Mouse (Mus musculus) heart, embryonic 10.5 days (tissue): ENCODE measurements around the gene Zfp810. TPM values are rescaled to one million over a fixed set of nuclear protein-coding genes. Genes with fewer than 3 reads are reported as not detected.
"Not testable (repeated sequence)": the region's sequence is repeated elsewhere in the genome, so short reads cannot be mapped to it uniquely, and the experiment has no call there.

ENCODE experiments used
- DNase-seq: peaks from one replicate; pipeline ENCODE4 v3.0.0-alpha.2; 2017; ENCODE audit warnings: low spot score
- H3K27ac ChIP-seq: fragments of 300-500 bp; sonication (generic); 2 replicates; pipeline ENCODE4 v1.5.1; 2016; ENCODE audit warnings: mild to moderate bottlenecking
- H3K27me3 ChIP-seq: fragments of 300-500 bp; sonication (generic); 2 replicates; pipeline ENCODE4 v1.6.1; 2016; ENCODE audit warnings: mild to moderate bottlenecking; ENCODE audit not compliant: poor library complexity, insufficient read depth, severe bottlenecking
- H3K36me3 ChIP-seq: fragments of 300-500 bp; sonication (generic); 2 replicates; pipeline ENCODE4 v1.6.1; 2016; ENCODE audit warnings: mild to moderate bottlenecking, moderate library complexity
- H3K4me1 ChIP-seq: fragments of 300-500 bp; sonication (generic); 2 replicates; pipeline ENCODE4 v1.6.1; 2016; ENCODE audit warnings: mild to moderate bottlenecking
- H3K4me3 ChIP-seq: fragments of 300-500 bp; sonication (generic); 2 replicates; pipeline ENCODE4 v1.5.1; 2016; ENCODE audit warnings: mild to moderate bottlenecking, moderate library complexity
- H3K9me3 ChIP-seq: fragments of 300-500 bp; sonication (generic); 2 replicates; pipeline ENCODE4 v1.6.1; 2016; ENCODE audit warnings: mild to moderate bottlenecking, moderate library complexity
- WGBS: fragments of 180-500 bp; shearing (Covaris S2); methylation state at CpG from one replicate; pipeline ENCODE4 v1.1.7; 2016; 5-methylcytosine and 5-hydroxymethylcytosine counted together
- polyA plus RNA-seq: library from polyadenylated mRNA; unstranded; fragments of >200 nt; fragmentation: Nextera tagmentation; extraction: Ambion mirVana; gene quantifications from 2 replicates; pipeline ENCODE4 v1.2.1, GENCODE M21; 2016

The Zfp810 gene
- polyA plus RNA-seq, result 17.2 and 19.9 TPM in 2 replicates

DNA sequence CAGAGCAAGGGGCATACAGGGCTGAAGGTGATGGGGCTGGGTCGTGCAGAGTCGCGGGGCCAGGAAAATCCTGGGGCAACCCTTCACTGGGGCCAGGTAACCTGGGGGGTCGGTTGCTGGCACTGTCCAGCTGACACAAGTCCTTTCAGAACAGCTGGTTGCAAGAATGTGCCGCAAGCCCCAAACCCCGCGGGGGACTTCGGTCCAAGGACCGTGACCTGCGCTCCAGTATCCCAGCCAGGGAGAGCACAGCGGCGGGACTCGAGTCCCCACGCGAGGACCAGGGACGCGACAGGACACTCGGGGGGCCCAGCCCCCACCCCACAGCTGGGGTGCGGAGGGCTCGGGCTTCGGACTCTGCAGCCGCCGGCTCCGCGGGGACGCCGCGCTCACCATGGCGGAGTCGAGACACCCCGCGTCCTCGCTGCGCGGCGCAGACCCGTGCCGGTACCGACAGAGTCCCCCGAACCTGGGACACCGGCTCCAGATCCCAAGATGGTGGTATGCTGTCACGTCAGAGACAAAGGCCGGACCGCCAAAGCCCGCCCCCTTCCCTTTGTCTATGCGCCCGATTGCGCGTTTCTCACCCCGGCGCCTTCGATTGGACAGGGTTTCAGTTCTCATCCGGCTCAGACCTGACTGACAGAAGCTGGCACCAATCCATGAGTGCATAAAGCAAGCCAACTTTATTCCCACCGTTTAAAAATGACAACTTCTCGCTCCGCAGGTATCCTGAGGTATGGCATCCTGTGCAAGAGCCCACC is at the start of gene Zfp810:
TSS of gene Zfp810 (minus strand) at position 493 of the 764 bp plus-strand sequence.
- H3K9me3 ChIP-seq, result 0 out of 2 replicates have a peak, but pooled peaks cover 4% of the 10 kb centered on the region

DNA sequence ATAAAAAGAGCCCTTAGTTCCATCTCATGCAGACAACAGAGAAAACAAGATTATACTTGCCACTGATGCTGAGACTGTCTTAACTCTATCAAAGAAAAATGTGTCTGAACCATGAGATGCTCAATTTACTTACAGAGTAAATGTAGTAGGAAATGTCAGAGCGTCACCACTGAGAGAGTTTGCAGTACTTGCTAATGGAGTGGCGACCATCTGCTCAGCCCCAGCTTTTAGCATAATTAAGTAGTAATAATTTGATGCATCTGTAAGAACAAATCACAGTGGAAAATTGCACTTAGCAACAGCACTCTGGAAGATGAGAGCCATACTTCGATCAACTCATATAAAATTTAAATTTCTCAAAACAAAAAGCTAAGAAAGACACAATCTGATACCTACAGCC is 48.5 kb upstream of the Zfp810 start:
- 93% methylated on average over 3 of the region's 3 CpGs for WGBS
- Histone ChIP-seq H3K9me3 (no peaks in the 10 kb centered on the region), H3K36me3 (peaks cover 88% of the 10 kb centered on the region), H3K4me3 (no peak overlapping the region), H3K27me3 (no peaks in the 10 kb centered on the region), H3K4me1 (no peaks in the 10 kb centered on the region), H3K27ac (no peak overlapping the region)
- no peak for DNase-seq

More for the DNA sequence above, at the start of gene Zfp810:
- Histone ChIP-seq H3K4me3 (peak within 1 kb of the TSS; percentile 84), H3K27me3 (no peaks in the 10 kb centered on the region), H3K4me1 (peaks cover 10% of the 10 kb centered on the region), H3K36me3 (peaks cover 30% of the 10 kb centered on the region), H3K27ac (peak within 1 kb of the TSS; percentile 98)
- DNase-seq, result peak; percentile 99
- under 1% methylated on average over 56 of the region's 56 CpGs for WGBS

DNA sequence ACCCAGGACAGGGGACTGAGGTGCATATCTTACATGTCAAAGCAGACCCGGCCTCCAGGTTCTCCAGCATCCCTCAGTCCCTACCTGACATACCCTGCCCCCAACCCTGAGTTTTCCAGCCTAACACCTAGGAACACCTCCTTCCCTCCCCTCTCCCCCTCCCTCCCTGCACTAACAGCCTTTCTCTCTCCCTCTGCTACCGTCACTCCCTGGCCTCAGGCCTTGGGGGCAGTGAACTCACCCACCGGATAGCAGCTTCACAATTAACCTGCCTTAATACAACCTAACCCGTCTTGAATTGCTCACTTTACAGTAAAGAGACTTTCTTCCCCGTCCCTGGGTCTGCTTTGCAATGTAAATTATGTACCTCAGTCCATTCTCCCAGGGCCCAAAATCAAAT is 46.5 kb upstream of the Zfp810 start:
- DNase-seq, result no peak
- no peaks in the 10 kb centered on the region for H3K27me3 ChIP-seq
- H3K4me3 ChIP-seq, result no peak overlapping the region
- H3K27ac ChIP-seq, result no peak overlapping the region
- peaks cover 84% of the 10 kb centered on the region for H3K36me3 ChIP-seq
- 82% methylated on average over 5 of the region's 5 CpGs for WGBS
- no peaks in the 10 kb centered on the region for H3K9me3 ChIP-seq
- no peaks in the 10 kb centered on the region for H3K4me1 ChIP-seq

GRCm38 (mm10) chr9:22353465-22353864 is 46.0 kb upstream of the Zfp810 start:
- peaks cover 81% of the 10 kb centered on the region for H3K36me3 ChIP-seq
- no peak overlapping the region for H3K4me3 ChIP-seq
- WGBS, result 94% methylated on average over 5 of the region's 5 CpGs
- H3K4me1 ChIP-seq, result no peaks in the 10 kb centered on the region
- H3K27me3 ChIP-seq, result no peaks in the 10 kb centered on the region
- H3K27ac ChIP-seq, result no peak overlapping the region
- DNase-seq, result no peak
- no peaks in the 10 kb centered on the region for H3K9me3 ChIP-seq

GRCm38 (mm10) chr9:22340331-22340730 is 32.9 kb upstream of the Zfp810 start:
- H3K27ac ChIP-seq, result no peak overlapping the region
- H3K4me3 ChIP-seq, result no peak overlapping the region
- H3K4me1 ChIP-seq, result no peaks in the 10 kb centered on the region
- H3K9me3 ChIP-seq, result no peaks in the 10 kb centered on the region
- DNase-seq, result no peak
- no peaks in the 10 kb centered on the region for H3K27me3 ChIP-seq
- 90% methylated on average over 1 of the region's 1 CpGs for WGBS
- peaks cover 86% of the 10 kb centered on the region for H3K36me3 ChIP-seq

GRCm38 (mm10) chr9:22337217-22337616 is 29.8 kb upstream of the Zfp810 start:
- 93% methylated on average over 2 of the region's 2 CpGs for whole genome bisulfite sequencing
- Histone ChIP-seq H3K27ac (no peak overlapping the region), H3K4me1 (no peaks in the 10 kb centered on the region), H3K27me3 (no peaks in the 10 kb centered on the region), H3K4me3 (no peak overlapping the region), H3K36me3 (peaks cover 90% of the 10 kb centered on the region), H3K9me3 (no peaks in the 10 kb centered on the region)
- no peak for DNase-seq

DNA sequence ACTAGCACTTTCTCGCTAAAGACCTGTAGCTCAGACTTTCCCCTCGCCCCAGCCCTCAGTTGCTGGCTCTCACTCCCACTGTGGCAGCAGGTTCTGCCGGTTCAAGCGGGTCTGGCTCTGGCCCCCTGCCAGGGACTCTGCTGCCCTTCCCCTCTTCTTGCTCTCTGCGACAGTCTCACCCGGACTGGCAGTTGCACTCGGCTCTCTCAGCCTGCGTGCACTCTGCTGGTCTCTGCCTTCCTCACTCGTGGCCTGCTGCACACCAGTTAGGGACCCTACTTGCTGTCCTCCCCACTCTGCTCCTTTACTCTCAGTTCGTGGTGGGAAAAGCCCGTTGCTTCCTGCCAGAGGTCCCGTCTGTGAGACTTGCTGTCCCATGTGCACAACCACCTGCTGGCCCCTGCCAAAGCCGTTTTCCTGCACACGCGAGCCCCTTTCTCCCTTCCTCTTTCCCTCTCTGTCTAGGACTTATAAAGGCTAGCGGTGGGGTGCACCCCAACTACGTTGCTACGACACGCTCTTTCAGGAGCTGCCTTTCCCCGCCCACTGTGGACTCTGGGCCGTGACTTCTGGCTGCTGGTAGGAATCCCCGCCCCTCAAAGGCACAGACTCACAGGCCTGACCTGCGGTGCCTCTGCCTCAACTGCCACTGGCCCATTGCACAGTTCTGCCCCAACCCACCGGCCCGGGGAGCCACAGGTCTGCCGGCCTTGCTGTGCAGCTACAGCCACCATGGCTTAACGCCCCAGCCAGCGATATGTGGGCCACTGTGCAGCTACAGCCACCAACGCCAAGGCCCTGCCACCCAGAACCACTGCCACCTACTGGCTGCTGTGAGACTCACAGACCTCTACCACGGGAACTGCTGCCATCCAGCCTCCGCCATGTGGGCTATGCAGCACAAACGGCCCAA is 20.3 kb upstream of the Zfp810 start:
- WGBS, result 1% methylated on average over 32 of the region's 32 CpGs
- no peaks in the 10 kb centered on the region for H3K9me3 ChIP-seq
- H3K27me3 ChIP-seq, result no peaks in the 10 kb centered on the region
- peaks cover 17% of the 10 kb centered on the region for H3K36me3 ChIP-seq
- H3K27ac ChIP-seq, result peak overlapping the region; percentile 84
- H3K4me3 ChIP-seq, result peak overlapping the region; percentile 68
- H3K4me1 ChIP-seq, result peaks cover 14% of the 10 kb centered on the region
- peak; percentile 95 for DNase-seq

- Histone ChIP-seq H3K27ac (peak overlapping the region; percentile 84), H3K4me3 (peak overlapping the region; percentile 68), H3K27me3 (no peaks in the 10 kb centered on the region), H3K9me3 (no peaks in the 10 kb centered on the region), H3K4me1 (peaks cover 14% of the 10 kb centered on the region), H3K36me3 (peaks cover 11% of the 10 kb centered on the region)
- DNase-seq, result no peak
- 19% methylated on average over 9 of the region's 9 CpGs for WGBS
Observed at GRCm38 (mm10) chr9:22327099-22327474, 19.6 kb upstream of the Zfp810 start.

DNA sequence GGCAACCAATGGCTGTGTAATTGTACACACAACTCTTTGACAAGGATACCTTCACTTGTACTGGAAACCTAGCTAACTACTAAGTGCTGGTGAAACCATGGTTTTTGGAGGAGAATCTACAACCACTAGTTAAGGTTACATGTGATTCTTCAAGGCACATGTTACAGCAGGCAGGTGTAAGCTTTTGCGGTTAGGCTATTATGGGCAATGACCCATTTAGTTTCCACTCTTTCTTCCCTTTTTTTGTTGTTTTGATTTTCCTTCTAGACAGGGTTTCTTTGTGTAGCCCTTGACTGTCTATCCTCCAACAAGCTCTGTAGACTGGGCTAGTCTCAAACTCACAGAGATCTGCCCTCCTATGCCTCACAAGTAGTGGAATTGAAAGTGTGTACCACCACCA is 17.1 kb upstream of the Zfp810 start:
- Histone ChIP-seq H3K36me3 (no peaks in the 10 kb centered on the region), H3K27ac (no peak overlapping the region), H3K9me3 (no peaks in the 10 kb centered on the region), H3K4me1 (peaks cover 14% of the 10 kb centered on the region), H3K4me3 (no peak overlapping the region), H3K27me3 (no peaks in the 10 kb centered on the region)
- WGBS, result 97% methylated on average over 1 of the region's 1 CpGs
- no peak for DNase-seq

DNA sequence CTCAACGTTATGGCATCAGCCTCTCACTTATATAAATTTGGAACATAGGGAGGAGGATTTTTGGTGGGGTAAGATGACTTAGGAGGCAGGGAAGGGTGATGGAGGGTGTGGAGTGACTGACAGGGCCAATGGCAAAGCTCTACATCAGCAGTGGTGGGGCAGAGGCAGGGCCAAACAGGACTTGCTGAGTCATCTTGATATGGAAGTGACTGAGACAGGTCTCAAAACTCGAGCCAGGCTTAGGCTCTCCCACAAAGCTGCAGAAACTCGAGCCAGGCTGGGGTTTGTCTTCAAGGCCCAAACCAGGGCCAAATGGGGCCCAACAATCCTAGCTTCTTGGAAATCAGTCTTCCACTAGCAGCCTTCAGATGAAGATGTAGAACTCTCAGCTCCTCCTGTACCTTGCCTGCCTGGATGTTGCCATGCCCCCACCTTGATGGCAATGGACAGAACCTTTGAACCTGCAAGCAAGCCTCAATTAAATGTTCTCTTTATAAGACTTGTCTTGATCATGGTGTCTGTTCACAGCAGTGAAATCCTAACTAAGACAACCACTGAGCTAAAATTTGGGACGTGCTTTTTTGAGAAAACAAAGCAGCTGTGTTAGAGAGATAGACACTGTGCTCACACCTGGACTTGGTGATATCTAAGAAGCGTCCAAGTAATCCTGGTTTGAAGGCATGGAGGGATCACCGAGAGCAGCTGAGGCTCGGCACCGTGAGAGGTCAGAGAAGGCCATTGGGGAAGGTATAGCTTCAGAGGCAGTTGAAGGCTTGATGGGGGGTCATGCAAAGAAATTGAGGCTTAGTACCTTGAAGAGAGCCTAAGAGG is 15.1 kb upstream of the Zfp810 start:
- 64% methylated on average over 8 of the region's 8 CpGs for WGBS
- peak; percentile 22 for DNase-seq
- Histone ChIP-seq H3K4me1 (peaks cover 10% of the 10 kb centered on the region), H3K36me3 (0 out of 2 replicates have a peak, but pooled peaks cover 4% of the 10 kb centered on the region), H3K9me3 (no peaks in the 10 kb centered on the region), H3K4me3 (no peak overlapping the region), H3K27me3 (no peaks in the 10 kb centered on the region), H3K27ac (no peak overlapping the region)

DNA sequence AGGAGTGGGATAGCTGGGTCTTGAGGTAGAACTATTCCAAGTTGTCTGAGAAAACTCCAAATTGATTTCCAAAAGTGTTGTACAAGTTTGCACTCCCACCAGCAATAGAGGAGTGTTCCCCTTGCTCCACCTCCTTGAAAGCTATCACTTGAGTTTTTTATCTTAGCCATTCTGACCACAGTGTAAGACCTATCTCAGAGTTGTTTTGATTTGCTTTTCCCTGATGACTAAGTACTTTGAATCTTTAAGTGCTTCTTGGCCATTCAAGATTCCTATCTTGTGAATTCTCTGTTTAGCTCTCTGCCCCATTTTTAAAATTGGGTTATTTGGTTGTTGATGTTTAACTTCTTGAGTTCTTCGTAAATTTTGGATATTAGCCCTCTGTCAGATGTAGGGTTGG is 11.7 kb upstream of the Zfp810 start:
- Histone ChIP-seq H3K27ac (no peak overlapping the region), H3K4me1 (no peaks in the 10 kb centered on the region), H3K9me3 (no peaks in the 10 kb centered on the region; the same call in 1 of the 2 replicates), H3K36me3 (0 out of 2 replicates have a peak, but pooled peaks cover 4% of the 10 kb centered on the region), H3K27me3 (no peaks in the 10 kb centered on the region), H3K4me3 (no peak overlapping the region)
- DNase-seq, result no peak
- WGBS, result 89% methylated on average over 1 of the region's 1 CpGs

DNA sequence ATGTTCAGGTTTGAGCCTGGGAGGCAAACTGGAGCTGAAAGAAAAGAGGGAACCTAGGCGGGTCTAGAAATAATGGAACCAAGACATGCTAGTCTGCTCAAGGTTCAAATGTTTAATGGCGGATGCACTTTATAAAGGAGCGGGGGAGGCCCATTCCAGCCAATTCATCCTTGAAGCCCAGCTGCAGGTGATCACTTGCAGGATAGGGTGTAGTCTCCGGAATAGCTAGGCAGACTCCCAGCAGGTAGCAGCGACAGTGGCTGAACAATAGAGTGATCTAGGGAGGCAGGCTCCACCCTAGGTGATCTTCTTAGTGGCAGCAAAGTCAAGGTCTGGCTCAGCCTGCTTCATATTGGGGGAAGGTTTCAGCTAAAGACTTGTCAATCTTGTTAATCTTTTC is 8.6 kb upstream of the Zfp810 start:
- DNase-seq, result peak; percentile 20
- H3K27me3 ChIP-seq, H3K4me3 ChIP-seq, H3K36me3 ChIP-seq, H3K9me3 ChIP-seq, H3K4me1 ChIP-seq, H3K27ac ChIP-seq: not testable (repeated sequence)
- 75% methylated on average over 5 of the region's 5 CpGs for WGBS
